Mouse (Mus musculus): ENCODE measurements around the gene Rpp40.

DNA sequence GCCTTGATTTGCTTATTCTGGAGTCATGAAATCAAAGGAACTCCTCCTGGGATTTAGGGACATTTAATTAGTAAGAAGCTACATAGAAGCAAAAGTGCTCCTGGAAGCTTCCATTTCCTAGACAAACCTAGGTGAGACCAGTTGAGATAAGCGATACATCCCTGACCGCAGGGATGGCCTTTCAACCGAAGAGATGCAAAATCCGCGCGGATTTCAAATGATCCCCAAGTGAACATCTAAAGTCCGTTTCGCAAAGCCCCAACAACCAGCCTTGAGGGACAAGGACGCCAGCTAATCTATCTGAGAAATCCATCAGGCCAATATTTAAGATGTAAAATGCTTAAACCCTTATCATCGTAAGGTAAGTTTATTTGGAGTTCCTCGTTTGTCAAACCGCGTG lies 781 bp downstream of the Rpp40 start:
- no peak for TF ChIP-seq CTCF (conservative IDR thresholded peaks at IDR 0.05; ENCODE audit: low read length)
- no peak for TF ChIP-seq POU5F1 (IDR thresholded peaks at IDR 0.05; ENCODE audit: borderline replicate concordance, low read length)
- TF ChIP-seq NANOG (IDR thresholded peaks at IDR 0.05; ENCODE audit: borderline replicate concordance, low read length): no peak
